Mouse (Mus musculus): ENCODE measurements at regions not wholly inside any gene's neighbourhood (a gene's known extent, or its start where the extent isn't known, plus 50 kb on each side); places are given as distances from the start of the nearest gene placed in this dataset.

GRCm38 (mm10) chr9:52591188-52591587 lies 88.4 kb downstream of the AI593442 start:
- DNase-seq = no peak

DNA sequence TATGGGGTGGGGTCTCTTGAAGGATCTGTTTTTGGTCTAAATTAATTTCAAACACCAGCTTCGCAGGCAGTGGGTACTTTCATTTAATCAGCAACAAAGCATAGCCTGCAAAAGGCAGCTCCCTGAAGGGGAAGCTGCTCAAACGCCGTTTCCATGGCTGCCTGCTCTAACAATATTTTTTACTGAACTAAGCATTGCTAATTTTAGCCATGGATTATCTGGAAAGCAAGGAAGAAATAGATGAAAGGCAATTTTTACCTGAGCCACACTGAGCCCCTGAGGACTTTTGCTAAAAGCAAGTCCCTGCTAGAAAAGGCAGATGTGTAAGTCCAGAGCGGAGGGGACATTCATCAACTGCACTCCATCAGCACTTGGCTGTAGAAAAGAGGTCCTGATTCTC lies 105.5 kb downstream of the AI593442 start:
- no peak for DNase-seq

- no peak for DNase-seq
These were observed 127.9 kb downstream of the AI593442 start for GRCm38 (mm10) chr9:52551577-52552281.

DNA sequence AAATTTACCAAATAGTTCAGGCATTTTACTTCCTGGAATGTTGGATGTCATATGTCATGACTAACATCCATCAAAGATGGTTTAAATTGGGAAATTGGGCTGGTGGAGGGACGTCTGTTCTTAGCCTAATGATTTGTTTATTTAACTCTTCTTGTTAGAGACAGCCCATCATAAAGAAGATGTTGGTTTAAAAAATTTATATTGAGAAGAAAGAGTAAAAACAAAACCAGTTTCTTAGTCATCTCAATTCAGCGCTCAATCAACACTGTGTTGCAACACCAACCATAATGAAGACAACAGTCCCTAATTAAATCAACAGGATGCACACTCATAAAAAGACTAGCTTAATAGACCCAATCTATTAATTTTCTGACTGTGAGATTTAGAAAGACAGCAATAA lies 133.5 kb downstream of the AI593442 start:
- DNase-seq = no peak

GRCm38 (mm10) chr9:52539086-52539485 lies 140.5 kb downstream of the AI593442 start:
- no peak for DNase-seq

DNA sequence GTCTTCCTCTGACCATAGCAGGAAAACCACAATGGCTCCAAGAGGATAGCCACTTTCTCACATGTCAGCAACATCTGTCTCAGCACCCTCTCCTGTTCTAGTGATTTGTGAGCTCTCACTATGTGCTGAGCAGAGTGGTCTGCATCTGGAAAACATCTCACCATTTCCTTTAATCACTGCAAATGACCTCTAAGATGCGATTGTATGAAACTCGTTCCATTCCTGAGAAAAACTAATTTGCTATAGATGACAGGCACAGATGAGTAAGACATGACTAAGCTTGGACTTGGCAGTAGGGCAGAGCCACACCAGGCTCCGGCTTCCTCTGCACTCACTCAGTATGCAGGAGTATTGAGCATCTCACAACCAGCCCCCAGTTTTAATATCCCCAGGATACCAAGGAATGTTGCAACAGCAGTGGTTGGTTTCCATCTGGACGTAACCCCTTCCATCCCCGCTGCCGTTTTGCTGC lies 150.1 kb downstream of the AI593442 start:
- DNase-seq = no peak

GRCm38 (mm10) chr9:52500487-52500886 lies 179.1 kb downstream of the AI593442 start:
- no peak for DNase-seq

DNA sequence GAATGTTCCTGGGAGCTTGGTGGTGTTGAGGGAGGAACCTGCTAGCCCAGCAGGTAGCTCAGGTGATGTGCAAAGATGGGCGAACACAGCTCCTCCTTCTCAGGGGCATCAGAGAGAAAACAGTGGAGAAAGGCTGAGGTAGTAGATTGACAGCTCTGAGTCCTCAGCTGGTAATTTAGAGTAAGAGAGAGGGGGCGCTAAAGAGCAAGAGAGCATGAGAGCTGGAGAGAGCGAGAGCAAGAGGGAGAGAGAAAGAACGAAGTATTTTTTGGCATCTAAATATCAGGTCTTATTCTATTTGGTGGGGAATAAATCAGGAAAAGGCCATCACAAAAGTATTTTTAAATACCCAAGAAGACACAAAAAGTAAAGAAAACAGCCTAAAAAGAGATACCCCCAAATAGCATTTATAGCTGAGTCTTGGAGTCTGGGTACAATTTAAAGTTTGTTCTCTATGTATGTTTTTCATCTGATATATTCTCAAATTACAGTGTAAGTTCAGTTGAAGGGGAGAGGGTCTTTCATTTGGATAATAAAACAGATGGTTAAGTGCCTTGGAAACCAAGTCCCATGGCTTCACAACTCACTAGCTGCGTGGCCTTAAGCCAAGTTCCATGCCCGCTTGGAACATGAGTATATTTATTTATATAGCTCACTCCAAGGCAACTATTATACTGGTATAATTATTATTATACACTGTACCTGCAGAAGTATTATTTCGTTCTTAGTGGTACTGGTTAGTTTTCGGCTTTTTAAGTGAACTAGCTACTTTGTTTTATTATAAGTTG lies 183.9 kb downstream of the AI593442 start:
- peak in 1 of 2 experiments; percentile 2 for DNase-seq

- DNase-seq = no peak
These were observed 186.6 kb downstream of the AI593442 start for GRCm38 (mm10) chr9:52492947-52493505.

GRCm38 (mm10) chr9:52473555-52474196 lies 205.9 kb downstream of the AI593442 start:
- DNase-seq = no peak

- no peak for DNase-seq
These were observed 206.7 kb downstream of the AI593442 start for GRCm38 (mm10) chr9:52472859-52473258.

GRCm38 (mm10) chr9:52458518-52458917 lies 221.1 kb downstream of the AI593442 start:
- DNase-seq = no peak

DNA sequence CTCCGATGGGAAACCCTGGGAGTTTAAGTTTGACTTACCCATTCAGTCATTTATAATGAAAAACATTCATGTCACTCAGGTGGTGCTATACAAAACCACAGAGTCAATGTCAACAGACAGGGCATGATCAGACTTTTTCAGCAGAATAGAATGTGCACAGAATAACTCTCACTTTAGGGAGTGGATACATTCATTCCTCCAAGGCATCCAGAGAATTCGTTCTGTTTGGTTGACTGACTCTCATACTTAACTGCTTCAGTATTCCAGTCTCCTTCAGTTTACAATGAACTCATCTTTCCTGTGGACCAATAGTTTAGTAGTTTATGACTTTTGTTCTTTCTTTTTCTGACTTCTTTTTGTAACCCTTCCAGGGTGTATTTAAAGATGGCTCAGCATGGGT lies 225.1 kb downstream of the AI593442 start:
- DNase-seq = peak in 1 of 2 experiments; percentile 0

GRCm38 (mm10) chr9:52451792-52452191 lies 227.8 kb downstream of the AI593442 start:
- DNase-seq = no peak

DNA sequence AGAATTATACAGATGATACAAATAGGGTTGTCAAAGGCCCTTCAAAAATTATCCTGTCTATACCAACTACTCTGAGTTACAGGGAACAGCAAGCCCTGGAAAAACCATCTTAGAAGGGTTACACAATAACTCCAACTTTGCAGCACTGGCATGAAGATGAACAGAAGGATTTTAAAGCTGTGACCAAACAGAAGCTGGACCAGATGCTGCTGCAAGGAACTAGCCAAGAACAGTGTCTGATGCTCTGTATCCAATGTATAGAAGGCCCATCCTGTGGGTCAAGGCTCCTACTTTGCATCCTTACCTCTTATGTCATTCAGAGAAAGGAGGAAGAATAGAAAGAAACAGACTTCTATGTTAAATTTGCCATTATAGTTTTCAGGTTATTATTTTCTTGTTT lies 231.3 kb downstream of the AI593442 start:
- DNase-seq = no peak

DNA sequence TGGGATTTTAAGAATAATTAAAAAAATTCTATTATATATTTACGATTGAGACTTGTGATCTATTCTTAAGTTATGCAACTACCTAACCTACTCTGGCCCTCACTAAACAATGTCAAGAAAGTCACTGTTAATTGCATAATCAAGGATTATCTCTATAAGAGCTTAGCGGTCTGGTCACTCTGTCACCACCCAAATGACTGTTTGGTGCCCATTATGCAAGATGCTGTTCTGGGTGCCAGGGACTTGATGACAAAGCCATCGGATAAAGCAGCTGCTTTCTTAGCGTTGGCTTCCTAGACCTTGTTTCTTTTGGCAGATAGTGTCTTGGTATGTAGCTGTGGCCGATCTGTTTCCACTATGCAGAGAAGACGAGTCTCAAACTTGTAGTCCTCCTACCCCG lies 236.4 kb downstream of the AI593442 start:
- no peak for DNase-seq

DNA sequence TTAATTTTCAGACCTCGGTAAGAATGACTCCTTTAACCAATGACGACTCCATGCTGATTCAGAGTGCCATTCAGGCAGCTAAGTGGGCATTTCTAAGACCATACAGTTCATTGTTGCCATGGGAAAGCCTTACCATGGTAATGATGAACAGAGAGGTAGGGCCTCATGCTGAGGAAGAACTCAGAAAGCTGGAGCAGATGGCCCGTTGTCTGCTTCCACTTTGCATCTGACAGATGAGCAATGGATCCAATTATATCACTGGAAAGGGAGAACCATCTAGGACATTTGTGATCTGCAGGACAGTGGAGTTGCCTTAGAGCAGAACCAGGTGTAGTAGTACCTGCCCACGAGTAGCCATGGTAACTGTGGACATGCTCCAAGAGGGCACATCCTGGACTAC lies 245.4 kb downstream of the AI593442 start:
- no peak for DNase-seq

DNA sequence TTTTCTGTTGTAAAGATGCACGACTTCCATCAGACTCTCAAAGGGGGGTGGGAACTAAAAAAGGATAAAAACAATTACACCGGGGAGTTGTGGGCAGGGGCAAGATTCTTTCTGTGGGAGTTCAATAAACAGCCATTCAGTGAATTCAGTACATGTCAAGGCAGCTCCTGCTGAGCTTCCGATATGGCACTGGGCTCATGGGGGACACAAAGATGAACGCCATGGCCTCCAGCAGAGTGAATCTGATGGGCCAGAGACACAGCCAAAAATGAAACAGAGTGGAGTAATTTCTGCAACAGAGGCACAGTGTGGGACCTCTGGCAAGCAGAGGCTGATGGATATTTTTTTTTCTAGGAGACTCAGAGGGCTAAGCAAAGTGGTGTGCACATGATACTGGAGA lies 254.2 kb downstream of the AI593442 start:
- no peak for DNase-seq

- no peak for DNase-seq
These were observed 254.2 kb upstream of the Zc3h12c start for GRCm38 (mm10) chr9:52422622-52423021.

DNA sequence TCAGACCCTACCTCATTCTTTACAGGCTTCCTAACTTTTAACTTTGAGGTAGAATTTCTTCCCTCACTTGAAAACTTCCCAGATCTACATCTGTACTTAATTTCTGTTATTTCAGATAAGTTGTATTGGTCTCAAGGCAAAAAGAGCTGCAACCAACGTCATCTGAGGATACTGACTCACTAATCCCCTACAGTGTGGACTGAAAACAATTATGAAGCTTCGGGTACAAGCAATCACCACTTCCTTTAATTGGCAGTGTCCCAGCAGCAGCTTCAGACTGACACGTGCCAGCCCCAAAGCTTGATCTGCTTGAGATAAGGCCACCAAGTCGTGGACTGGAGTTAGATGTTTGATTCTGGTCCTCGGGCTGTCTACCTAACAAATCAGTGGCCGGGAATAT lies 247.3 kb upstream of the Zc3h12c start:
- no peak for DNase-seq

DNA sequence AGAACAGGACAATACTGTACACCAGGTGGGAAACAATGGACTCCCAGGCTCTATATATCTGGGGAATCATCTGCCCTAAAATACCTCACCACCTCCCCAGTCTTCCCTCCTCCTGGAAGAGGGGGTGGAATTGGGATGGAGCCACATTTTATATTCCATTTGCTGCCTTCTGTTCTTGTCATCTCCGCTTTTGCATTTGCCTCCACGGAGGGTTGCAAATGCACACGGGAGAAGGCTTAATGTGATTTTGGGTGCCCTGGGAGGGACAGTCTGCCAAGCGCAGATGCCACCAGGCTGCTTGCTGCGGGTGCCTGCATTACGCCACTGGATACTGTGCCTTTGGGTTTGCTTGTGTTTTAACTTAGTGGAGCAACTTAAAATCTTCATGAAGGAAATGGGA lies 239.5 kb upstream of the Zc3h12c start:
- DNase-seq = no peak

DNA sequence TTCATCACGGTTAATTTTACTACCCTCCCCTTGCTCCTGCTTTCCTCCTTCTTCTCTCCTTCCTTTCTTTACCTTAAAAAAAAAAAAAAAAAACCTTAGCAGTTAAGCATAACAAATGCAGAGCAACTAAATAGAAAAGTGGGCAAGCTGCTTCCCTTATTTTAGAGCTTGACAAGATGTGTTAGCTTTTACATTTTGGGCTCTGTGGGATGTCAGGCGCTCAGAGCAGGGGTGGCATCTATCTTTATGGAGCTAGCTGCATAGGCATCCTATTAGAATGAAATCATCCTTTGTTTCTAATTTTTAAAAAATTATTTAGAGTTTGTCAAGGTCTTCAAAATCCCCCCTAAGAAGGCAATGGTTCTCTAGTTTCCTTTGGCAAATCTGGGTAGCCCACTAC lies 234.1 kb upstream of the Zc3h12c start:
- no peak for DNase-seq

DNA sequence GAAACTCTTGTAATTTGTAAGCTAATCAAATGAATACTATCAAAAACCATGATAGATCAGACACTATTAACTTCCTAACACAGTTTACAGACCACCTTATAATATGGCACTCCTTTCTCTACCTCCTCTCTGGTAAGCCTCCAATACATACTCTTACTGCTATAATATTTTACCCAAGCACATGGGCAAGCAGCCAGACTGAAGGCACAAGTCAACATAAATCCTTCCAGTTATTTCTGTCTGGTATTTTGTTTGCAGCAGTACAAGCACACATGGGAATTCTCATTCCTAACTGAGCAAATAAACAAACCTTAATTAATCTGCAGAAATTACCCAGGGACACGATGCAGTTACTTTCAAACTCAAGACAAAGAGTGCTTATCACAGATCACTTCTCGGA lies 210.7 kb upstream of the Zc3h12c start:
- DNase-seq = peak; percentile 28 to 33

Data from kidney, postnatal 36 days (tissue).